Mouse (Mus musculus): ENCODE measurements around the gene Tmem120a. TPM values are rescaled to one million over a fixed set of nuclear protein-coding genes. Genes with fewer than 3 reads are reported as not detected.

The Tmem120a gene
- polyA plus RNA-seq, 1 experiment from 2014 or later = 44.8 TPM

- H3K4me2 ChIP-seq (replicated peaks) = no peak overlapping the region
- H3K4me3 ChIP-seq (replicated peaks) = no peak overlapping the region
- whole genome bisulfite sequencing = 59% methylated on average over 1 of the region's 1 CpGs
- H3K27ac ChIP-seq = no peak overlapping the region
- ATAC-seq = no peak
- H3K9ac ChIP-seq = no peak overlapping the region
- H3K36me3 ChIP-seq = no peaks in the 10 kb centered on the region
- no peaks in the 10 kb centered on the region for H3K4me1 ChIP-seq (replicated peaks)
- H3K27me3 ChIP-seq (replicated peaks) = no peaks in the 10 kb centered on the region; the same call in 1 of the 2 replicates
- H3K9me3 ChIP-seq = no peaks in the 10 kb centered on the region
Measured at GRCm38 (mm10) chr5:135751041-135751440, 6.8 kb upstream of the Tmem120a start.

GRCm38 (mm10) chr5:135744742-135745141 lies 494 bp upstream of the Tmem120a start:
- Histone ChIP-seq H3K4me2 (replicated peaks) (peak overlapping the region; percentile 82), H3K27ac (0 out of 2 replicates have a peak overlapping the region, but pooled peaks have one; percentile 22)
- ATAC-seq = peak; percentile 20

GRCm38 (mm10) chr5:135742941-135743740 lies 1.1 kb downstream of the Tmem120a start:
- Histone ChIP-seq H3K9ac (peak overlapping the region; percentile 77), H3K36me3 (no peaks in the 10 kb centered on the region), H3K4me1 (replicated peaks) (peaks cover 13% of the 10 kb centered on the region), H3K9me3 (no peaks in the 10 kb centered on the region), H3K4me2 (replicated peaks) (peak overlapping the region; percentile 82), H3K4me3 (replicated peaks) (peak overlapping the region; percentile 89), H3K27me3 (replicated peaks) (no peaks in the 10 kb centered on the region), H3K27ac (no peak overlapping the region)
- peak; percentile 31; the same call in 1 of the 2 replicates for ATAC-seq
- 19% methylated on average over 18 of the region's 18 CpGs for WGBS

More at GRCm38 (mm10) chr5:135744742-135745141, 494 bp upstream of the Tmem120a start:
- Histone ChIP-seq H3K9ac (peak overlapping the region; percentile 42; the same call in 1 of the 2 replicates), H3K4me1 (replicated peaks) (peaks cover 13% of the 10 kb centered on the region), H3K4me3 (replicated peaks) (peak overlapping the region; percentile 89), H3K27me3 (replicated peaks) (no peaks in the 10 kb centered on the region), H3K36me3 (no peaks in the 10 kb centered on the region), H3K9me3 (no peaks in the 10 kb centered on the region)
- 15% methylated on average over 12 of the region's 12 CpGs for WGBS

- WGBS = 58% methylated on average over 10 of the region's 10 CpGs
- H3K27me3 ChIP-seq (replicated peaks) = no peaks in the 10 kb centered on the region
- ATAC-seq = no peak
- H3K27ac ChIP-seq = no peak overlapping the region
- H3K4me2 ChIP-seq (replicated peaks) = no peak overlapping the region
- no peak overlapping the region for H3K4me3 ChIP-seq (replicated peaks)
- H3K9ac ChIP-seq = no peak overlapping the region
- no peaks in the 10 kb centered on the region for H3K9me3 ChIP-seq
- H3K4me1 ChIP-seq (replicated peaks) = peaks cover 13% of the 10 kb centered on the region
- H3K36me3 ChIP-seq = no peaks in the 10 kb centered on the region
Measured at GRCm38 (mm10) chr5:135742156-135742555, 2.1 kb downstream of the Tmem120a start.

- Histone ChIP-seq H3K27ac (no peak overlapping the region), H3K4me2 (replicated peaks) (no peak overlapping the region), H3K4me3 (replicated peaks) (no peak overlapping the region), H3K4me1 (replicated peaks) (peaks cover 5% of the 10 kb centered on the region), H3K9ac (no peak overlapping the region), H3K36me3 (peaks cover 33% of the 10 kb centered on the region), H3K9me3 (no peaks in the 10 kb centered on the region), H3K27me3 (replicated peaks) (no peaks in the 10 kb centered on the region)
- WGBS = 18% methylated on average over 6 of the region's 6 CpGs
- no peak for ATAC-seq
Measured at GRCm38 (mm10) chr5:135738266-135738665, 6.0 kb downstream of the Tmem120a start.

GRCm38 (mm10) chr5:135737154-135737553 lies 7.1 kb downstream of the Tmem120a start:
- peaks cover 44% of the 10 kb centered on the region for H3K36me3 ChIP-seq
- H3K4me3 ChIP-seq (replicated peaks) = no peak overlapping the region

GRCm38 (mm10) chr5:135736544-135736943 lies 7.7 kb downstream of the Tmem120a start:
- Histone ChIP-seq H3K4me2 (replicated peaks) (no peak overlapping the region), H3K36me3 (peaks cover 50% of the 10 kb centered on the region), H3K27me3 (replicated peaks) (no peaks in the 10 kb centered on the region), H3K9ac (no peak overlapping the region), H3K9me3 (no peaks in the 10 kb centered on the region), H3K4me1 (replicated peaks) (no peaks in the 10 kb centered on the region), H3K4me3 (replicated peaks) (no peak overlapping the region), H3K27ac (no peak overlapping the region)
- 90% methylated on average over 16 of the region's 16 CpGs for WGBS
- no peak for ATAC-seq

More at GRCm38 (mm10) chr5:135737154-135737553, 7.1 kb downstream of the Tmem120a start:
- Histone ChIP-seq H3K4me2 (replicated peaks) (no peak overlapping the region), H3K9me3 (no peaks in the 10 kb centered on the region), H3K4me1 (replicated peaks) (no peaks in the 10 kb centered on the region), H3K27me3 (replicated peaks) (no peaks in the 10 kb centered on the region), H3K27ac (no peak overlapping the region), H3K9ac (no peak overlapping the region)
- no peak for ATAC-seq
- WGBS = 84% methylated on average over 7 of the region's 7 CpGs

- Histone ChIP-seq H3K36me3 (peaks cover 58% of the 10 kb centered on the region), H3K9me3 (no peaks in the 10 kb centered on the region), H3K9ac (no peak overlapping the region), H3K4me3 (replicated peaks) (no peak overlapping the region), H3K27ac (no peak overlapping the region), H3K27me3 (replicated peaks) (no peaks in the 10 kb centered on the region), H3K4me2 (replicated peaks) (no peak overlapping the region), H3K4me1 (replicated peaks) (no peaks in the 10 kb centered on the region)
- WGBS = 86% methylated on average over 13 of the region's 13 CpGs
- ATAC-seq = no peak
Measured at GRCm38 (mm10) chr5:135735741-135736140, 8.5 kb downstream of the Tmem120a start.

GRCm38 (mm10) chr5:135734057-135734680 lies 10.1 kb downstream of the Tmem120a start:
- H3K9me3 ChIP-seq = no peaks in the 10 kb centered on the region
- WGBS = 94% methylated on average over 42 of the region's 42 CpGs
- no peaks in the 10 kb centered on the region for H3K4me1 ChIP-seq (replicated peaks)
- no peak overlapping the region for H3K4me2 ChIP-seq (replicated peaks)
- H3K9ac ChIP-seq = no peak overlapping the region
- H3K27me3 ChIP-seq (replicated peaks) = no peaks in the 10 kb centered on the region
- H3K4me3 ChIP-seq (replicated peaks) = no peak overlapping the region
- H3K27ac ChIP-seq = no peak overlapping the region
- no peak for ATAC-seq
- peaks cover 69% of the 10 kb centered on the region for H3K36me3 ChIP-seq

GRCm38 (mm10) chr5:135733071-135733470 lies 11.2 kb downstream of the Tmem120a start:
- no peaks in the 10 kb centered on the region for H3K27me3 ChIP-seq (replicated peaks)
- no peaks in the 10 kb centered on the region for H3K9me3 ChIP-seq
- peaks cover 69% of the 10 kb centered on the region for H3K36me3 ChIP-seq
- H3K9ac ChIP-seq = no peak overlapping the region
- no peak overlapping the region for H3K27ac ChIP-seq
- WGBS = 87% methylated on average over 4 of the region's 4 CpGs
- H3K4me2 ChIP-seq (replicated peaks) = no peak overlapping the region
- no peaks in the 10 kb centered on the region for H3K4me1 ChIP-seq (replicated peaks)
- no peak for ATAC-seq
- no peak overlapping the region for H3K4me3 ChIP-seq (replicated peaks)

GRCm38 (mm10) chr5:135731322-135731721 lies 12.9 kb downstream of the Tmem120a start:
- Histone ChIP-seq H3K4me3 (replicated peaks) (no peak overlapping the region), H3K9ac (no peak overlapping the region), H3K9me3 (no peaks in the 10 kb centered on the region), H3K4me1 (replicated peaks) (peaks cover 11% of the 10 kb centered on the region), H3K27ac (no peak overlapping the region), H3K27me3 (replicated peaks) (no peaks in the 10 kb centered on the region), H3K4me2 (replicated peaks) (no peak overlapping the region), H3K36me3 (peaks cover 65% of the 10 kb centered on the region)
- 93% methylated on average over 16 of the region's 16 CpGs for WGBS
- no peak for ATAC-seq

- Histone ChIP-seq H3K27me3 (replicated peaks) (no peaks in the 10 kb centered on the region), H3K9ac (no peak overlapping the region), H3K27ac (no peak overlapping the region), H3K4me2 (replicated peaks) (no peak overlapping the region), H3K4me1 (replicated peaks) (peaks cover 15% of the 10 kb centered on the region), H3K4me3 (replicated peaks) (no peak overlapping the region), H3K36me3 (peaks cover 61% of the 10 kb centered on the region), H3K9me3 (no peaks in the 10 kb centered on the region)
- ATAC-seq = no peak
- WGBS = 92% methylated on average over 10 of the region's 10 CpGs
Measured at GRCm38 (mm10) chr5:135730916-135731315, 13.3 kb downstream of the Tmem120a start.

All from intestine, embryonic 15.5 days (tissue).